Mouse (Mus musculus): ENCODE measurements around the gene Slc15a2. TPM values are rescaled to one million over a fixed set of nuclear protein-coding genes. Genes with fewer than 3 reads are reported as not detected.

The Slc15a2 gene
- polyA plus RNA-seq, 1 experiment: 30.8 TPM

GRCm38 (mm10) chr16:36775658-36776057 is 9.1 kb downstream of the Slc15a2 start:
- Histone ChIP-seq H3K27me3 (ENCODE audit: control insufficient read depth, insufficient read depth, low read length, poor library complexity, severe bottlenecking) (no peaks in the 10 kb centered on the region), H3K9ac (ENCODE audit: low read depth, poor library complexity, severe bottlenecking) (no peak overlapping the region), H3K36me3 (ENCODE audit: control insufficient read depth, insufficient read depth, low read length, poor library complexity, severe bottlenecking) (no peaks in the 10 kb centered on the region), H3K4me1 (ENCODE audit: control insufficient read depth, insufficient read depth, low read length) (no peaks in the 10 kb centered on the region), H3K27ac (ENCODE audit: insufficient read depth, low read length) (no peak overlapping the region), H3K9me3 (replicated peaks; ENCODE audit: control insufficient read depth, insufficient read depth, low read length, poor library complexity, severe bottlenecking) (no peaks in the 10 kb centered on the region), H3K4me3 (ENCODE audit: low read depth, low read length) (no peak overlapping the region)
- TF ChIP-seq EP300 (IDR thresholded peaks at IDR 0.05; ENCODE audit: insufficient read depth, low read depth, low read length) (no peak), POLR2A (IDR thresholded peaks at IDR 0.05; ENCODE audit: insufficient read depth, low read length) (no peak), CTCF (IDR thresholded peaks at IDR 0.05; ENCODE audit: low read depth, low read length) (no peak)

DNA sequence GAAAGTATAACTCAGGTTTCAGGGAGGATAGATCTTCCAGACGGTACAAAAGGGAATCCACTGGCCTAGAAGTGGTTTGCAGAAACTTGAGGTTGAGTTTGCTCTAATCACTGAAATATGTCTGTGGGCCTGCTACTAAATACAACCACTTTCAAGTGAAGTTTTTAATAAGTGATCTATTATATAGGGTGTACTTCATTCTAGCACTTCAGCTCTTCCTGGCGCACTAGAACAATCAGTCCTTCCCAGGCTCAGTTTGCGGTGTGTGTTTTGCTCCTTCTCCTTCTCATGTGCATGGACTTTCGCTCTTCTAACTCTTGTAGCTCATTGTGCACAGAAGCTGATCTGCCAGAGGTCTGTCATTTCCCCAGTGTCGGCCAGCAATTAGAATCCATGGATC is 11.8 kb downstream of the Slc15a2 start:
- TF ChIP-seq POLR2A (IDR thresholded peaks at IDR 0.05; ENCODE audit: insufficient read depth, low read length) (no peak), CTCF (IDR thresholded peaks at IDR 0.05; ENCODE audit: low read depth, low read length) (no peak), EP300 (IDR thresholded peaks at IDR 0.05; ENCODE audit: insufficient read depth, low read depth, low read length) (no peak)
- no peaks in the 10 kb centered on the region for H3K36me3 ChIP-seq (ENCODE audit: control insufficient read depth, insufficient read depth, low read length, poor library complexity, severe bottlenecking)

DNA sequence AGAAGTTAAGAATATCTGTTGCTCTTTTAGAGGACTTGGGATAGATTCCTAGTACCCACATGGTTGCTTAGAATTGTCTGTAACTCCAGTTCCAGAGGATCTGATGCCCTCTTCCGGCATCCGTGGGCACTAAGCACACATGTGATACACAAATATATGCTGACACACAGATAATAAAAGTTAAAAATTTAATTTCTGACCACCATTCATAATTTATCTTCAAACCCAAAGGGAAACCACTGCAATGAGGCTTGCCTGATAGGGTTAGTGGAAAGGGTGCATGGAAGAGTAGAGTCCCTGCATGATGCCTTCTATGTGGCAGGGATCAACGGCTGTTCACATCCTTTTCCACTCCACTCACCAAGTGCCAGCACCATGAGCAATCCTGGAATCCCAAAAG is 13.1 kb downstream of the Slc15a2 start:
- TF ChIP-seq CTCF (IDR thresholded peaks at IDR 0.05; ENCODE audit: low read depth, low read length) (no peak), POLR2A (IDR thresholded peaks at IDR 0.05; ENCODE audit: insufficient read depth, low read length) (no peak), EP300 (IDR thresholded peaks at IDR 0.05; ENCODE audit: insufficient read depth, low read depth, low read length) (no peak)
- Histone ChIP-seq H3K4me1 (ENCODE audit: control insufficient read depth, insufficient read depth, low read length) (no peaks in the 10 kb centered on the region), H3K27me3 (ENCODE audit: control insufficient read depth, insufficient read depth, low read length, poor library complexity, severe bottlenecking) (no peaks in the 10 kb centered on the region)

More for the DNA sequence above, 11.8 kb downstream of the Slc15a2 start:
- Histone ChIP-seq H3K9me3 (replicated peaks; ENCODE audit: control insufficient read depth, insufficient read depth, low read length, poor library complexity, severe bottlenecking) (no peaks in the 10 kb centered on the region), H3K27ac (ENCODE audit: insufficient read depth, low read length) (no peak overlapping the region), H3K27me3 (ENCODE audit: control insufficient read depth, insufficient read depth, low read length, poor library complexity, severe bottlenecking) (no peaks in the 10 kb centered on the region), H3K4me1 (ENCODE audit: control insufficient read depth, insufficient read depth, low read length) (no peaks in the 10 kb centered on the region), H3K4me3 (ENCODE audit: low read depth, low read length) (no peak overlapping the region), H3K9ac (ENCODE audit: low read depth, poor library complexity, severe bottlenecking) (no peak overlapping the region)

GRCm38 (mm10) chr16:36771244-36771643 is 13.5 kb downstream of the Slc15a2 start:
- Histone ChIP-seq H3K4me3 (ENCODE audit: low read depth, low read length) (no peak overlapping the region), H3K36me3 (ENCODE audit: control insufficient read depth, insufficient read depth, low read length, poor library complexity, severe bottlenecking) (no peaks in the 10 kb centered on the region), H3K27me3 (ENCODE audit: control insufficient read depth, insufficient read depth, low read length, poor library complexity, severe bottlenecking) (no peaks in the 10 kb centered on the region), H3K4me1 (ENCODE audit: control insufficient read depth, insufficient read depth, low read length) (no peaks in the 10 kb centered on the region), H3K9ac (ENCODE audit: low read depth, poor library complexity, severe bottlenecking) (no peak overlapping the region), H3K27ac (ENCODE audit: insufficient read depth, low read length) (no peak overlapping the region), H3K9me3 (replicated peaks; ENCODE audit: control insufficient read depth, insufficient read depth, low read length, poor library complexity, severe bottlenecking) (no peaks in the 10 kb centered on the region)
- TF ChIP-seq EP300 (IDR thresholded peaks at IDR 0.05; ENCODE audit: insufficient read depth, low read depth, low read length) (no peak), POLR2A (IDR thresholded peaks at IDR 0.05; ENCODE audit: insufficient read depth, low read length) (no peak), CTCF (IDR thresholded peaks at IDR 0.05; ENCODE audit: low read depth, low read length) (no peak)

More for the DNA sequence above, 13.1 kb downstream of the Slc15a2 start:
- Histone ChIP-seq H3K27ac (ENCODE audit: insufficient read depth, low read length) (no peak overlapping the region), H3K9me3 (replicated peaks; ENCODE audit: control insufficient read depth, insufficient read depth, low read length, poor library complexity, severe bottlenecking) (no peaks in the 10 kb centered on the region), H3K36me3 (ENCODE audit: control insufficient read depth, insufficient read depth, low read length, poor library complexity, severe bottlenecking) (no peaks in the 10 kb centered on the region), H3K4me3 (ENCODE audit: low read depth, low read length) (no peak overlapping the region), H3K9ac (ENCODE audit: low read depth, poor library complexity, severe bottlenecking) (no peak overlapping the region)

DNA sequence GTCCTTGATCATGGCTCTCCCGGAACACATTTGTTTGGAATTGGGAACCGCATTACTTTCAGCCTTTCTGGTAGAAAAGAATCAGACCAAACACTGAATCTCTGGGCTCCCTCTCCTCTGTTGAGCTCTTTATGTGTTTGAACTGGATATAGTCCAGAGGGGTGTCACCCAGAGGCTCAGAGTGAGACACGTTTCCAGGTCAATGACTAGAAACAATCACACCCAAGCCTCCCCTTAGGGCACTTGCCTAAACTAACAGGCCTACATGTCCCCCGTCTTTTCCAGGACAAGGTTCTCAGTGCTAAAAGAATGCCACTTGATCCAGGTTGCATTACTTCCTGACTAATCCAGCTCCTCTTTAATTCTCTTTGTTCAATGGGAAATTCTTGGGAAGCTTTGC is 13.9 kb downstream of the Slc15a2 start:
- no peak overlapping the region; the same call in 1 of the 2 replicates for H3K27ac ChIP-seq (ENCODE audit: insufficient read depth, low read length)

GRCm38 (mm10) chr16:36770191-36770771 is 14.5 kb downstream of the Slc15a2 start:
- no peak overlapping the region for H3K4me3 ChIP-seq (ENCODE audit: low read depth, low read length)
- no peaks in the 10 kb centered on the region for H3K27me3 ChIP-seq (ENCODE audit: control insufficient read depth, insufficient read depth, low read length, poor library complexity, severe bottlenecking)
- no peaks in the 10 kb centered on the region for H3K9me3 ChIP-seq (replicated peaks; ENCODE audit: control insufficient read depth, insufficient read depth, low read length, poor library complexity, severe bottlenecking)
- H3K27ac ChIP-seq (ENCODE audit: insufficient read depth, low read length): no peak overlapping the region
- H3K4me1 ChIP-seq (ENCODE audit: control insufficient read depth, insufficient read depth, low read length): no peaks in the 10 kb centered on the region
- H3K36me3 ChIP-seq (ENCODE audit: control insufficient read depth, insufficient read depth, low read length, poor library complexity, severe bottlenecking): no peaks in the 10 kb centered on the region
- no peak overlapping the region for H3K9ac ChIP-seq (ENCODE audit: low read depth, poor library complexity, severe bottlenecking)
- no peak for TF ChIP-seq CTCF (IDR thresholded peaks at IDR 0.05; ENCODE audit: low read depth, low read length)
- TF ChIP-seq POLR2A (IDR thresholded peaks at IDR 0.05; ENCODE audit: insufficient read depth, low read length): no peak
- TF ChIP-seq EP300 (IDR thresholded peaks at IDR 0.05; ENCODE audit: insufficient read depth, low read depth, low read length): no peak

More for the DNA sequence above, 13.9 kb downstream of the Slc15a2 start:
- Histone ChIP-seq H3K4me3 (ENCODE audit: low read depth, low read length) (no peak overlapping the region), H3K36me3 (ENCODE audit: control insufficient read depth, insufficient read depth, low read length, poor library complexity, severe bottlenecking) (no peaks in the 10 kb centered on the region), H3K27me3 (ENCODE audit: control insufficient read depth, insufficient read depth, low read length, poor library complexity, severe bottlenecking) (no peaks in the 10 kb centered on the region), H3K9me3 (replicated peaks; ENCODE audit: control insufficient read depth, insufficient read depth, low read length, poor library complexity, severe bottlenecking) (no peaks in the 10 kb centered on the region), H3K9ac (ENCODE audit: low read depth, poor library complexity, severe bottlenecking) (no peak overlapping the region), H3K4me1 (ENCODE audit: control insufficient read depth, insufficient read depth, low read length) (no peaks in the 10 kb centered on the region)
- TF ChIP-seq CTCF (IDR thresholded peaks at IDR 0.05; ENCODE audit: low read depth, low read length) (no peak), POLR2A (IDR thresholded peaks at IDR 0.05; ENCODE audit: insufficient read depth, low read length) (no peak), EP300 (IDR thresholded peaks at IDR 0.05; ENCODE audit: insufficient read depth, low read depth, low read length) (no peak)
